Mouse (Mus musculus): Measurements from ENCODE around the gene Scaf1.

Scaf1 gene

GRCm38 (mm10) chr7:45013366-45014095, 2.6 kb downstream of the Scaf1 start:
- no peak for DNase-seq

GRCm38 (mm10) chr7:45012824-45013223, 3.3 kb downstream of the Scaf1 start:
- no peak for DNase-seq

GRCm38 (mm10) chr7:45012011-45012410, 4.2 kb downstream of the Scaf1 start:
- DNase-seq, result no peak

GRCm38 (mm10) chr7:45008411-45008810, 7.8 kb downstream of the Scaf1 start:
- DNase-seq, result no peak

- no peak for DNase-seq
Measured at GRCm38 (mm10) chr7:45007846-45008245, 8.3 kb downstream of the Scaf1 start.

- DNase-seq, result no peak
Measured at GRCm38 (mm10) chr7:45007141-45007540, 9.0 kb downstream of the Scaf1 start.

- no peak for DNase-seq
Measured at GRCm38 (mm10) chr7:45006503-45006902, 9.7 kb downstream of the Scaf1 start.

GRCm38 (mm10) chr7:45005321-45005992, 10.7 kb downstream of the Scaf1 start:
- no peak for DNase-seq

- DNase-seq, result no peak
Measured at GRCm38 (mm10) chr7:45004546-45004945, 11.6 kb downstream of the Scaf1 start.

GRCm38 (mm10) chr7:45002440-45002839, 13.7 kb downstream of the Scaf1 start:
- no peak for DNase-seq

- DNase-seq, result no peak
Measured at GRCm38 (mm10) chr7:45000539-45001114, 15.5 kb downstream of the Scaf1 start.

- DNase-seq, result peak; percentile 60
Measured at GRCm38 (mm10) chr7:44999753-45000152, 16.4 kb downstream of the Scaf1 start.

GRCm38 (mm10) chr7:44998501-44998955, 17.6 kb downstream of the Scaf1 start, which contains the start of gene Bcl2l12:
Bcl2l12 (minus strand) TSS chr7:44998712.
- DNase-seq, result peak; percentile 87

- no peak for DNase-seq
Measured at GRCm38 (mm10) chr7:44997940-44998428, 18.2 kb downstream of the Scaf1 start.

GRCm38 (mm10) chr7:44997231-44997939, 18.8 kb downstream of the Scaf1 start, which contains the start of gene Irf3:
Irf3 (plus strand) TSS chr7:44997648.
- DNase-seq, result peak; percentile 98

GRCm38 (mm10) chr7:44996672-44997071, 19.5 kb downstream of the Scaf1 start:
- DNase-seq, result no peak

- DNase-seq, result no peak
Measured at GRCm38 (mm10) chr7:44986879-44987718, 29.1 kb downstream of the Scaf1 start.

- peak; percentile 100 for DNase-seq
Measured at GRCm38 (mm10) chr7:44986192-44986878, 29.8 kb downstream of the Scaf1 start, which contains the start of gene Prmt1. Prmt1 (minus strand) TSS chr7:44986568.

- peak; percentile 73 for DNase-seq
Measured at GRCm38 (mm10) chr7:44985595-44986191, 30.5 kb downstream of the Scaf1 start.

- DNase-seq, result no peak
Measured at GRCm38 (mm10) chr7:44984833-44985164, 31.4 kb downstream of the Scaf1 start.

All from kidney, adult 9 months (tissue).